Mouse (Mus musculus) ES-E14 (cell line): ENCODE results near the gene Isy1. TPM values are rescaled to one million over a fixed set of nuclear protein-coding genes. Genes with fewer than 3 reads are reported as not detected.

Experiments
- DNase-seq: peaks from one replicate; pipeline ENCODE4 v3.0.0-alpha.2; 2013; ENCODE audit warnings: low read depth, low spot score
- H3K27ac ChIP-seq: 2 replicates; pipeline ENCODE4 v1.5.1; 2012; ENCODE audit warnings: low read depth, mild to moderate bottlenecking, low read length, moderate library complexity, mixed read lengths; ENCODE audit not compliant: poor library complexity, insufficient read depth, severe bottlenecking
- H3K36me3 ChIP-seq: 2 replicates; pipeline ENCODE4 v1.6.1; 2012; ENCODE audit warnings: mild to moderate bottlenecking, low read length, moderate library complexity, mixed read lengths; ENCODE audit not compliant: control insufficient read depth, poor library complexity, insufficient read depth, severe bottlenecking
- H3K4me1 ChIP-seq, 2 experiments: fragments of 150-350 bp in 1 of 2; sonication (generic) in 1 of 2; 2 replicates each; pipeline ENCODE4 v1.6.1; 2012; ENCODE audit warnings: low read length in 2 of 2, mild to moderate bottlenecking in 1 of 2, mixed read lengths in 1 of 2; ENCODE audit not compliant: control insufficient read depth in 2 of 2, insufficient read depth in 2 of 2, poor library complexity in 1 of 2
- H3K4me3 ChIP-seq, 2 experiments: fragments of 150-350 bp in 1 of 2; sonication (generic) in 1 of 2; 2 replicates each; pipeline ENCODE4 v1.5.1; 2012; ENCODE audit warnings: low read length in 2 of 2, low read depth in 1 of 2, mild to moderate bottlenecking in 1 of 2, mixed read lengths in 1 of 2; ENCODE audit not compliant: insufficient read depth in 1 of 2, poor library complexity in 1 of 2, severe bottlenecking in 1 of 2
- H3K9ac ChIP-seq: 2 replicates; pipeline ENCODE4 v1.6.1; 2012; ENCODE audit warnings: low read depth, mild to moderate bottlenecking, low read length, mixed read lengths; ENCODE audit not compliant: poor library complexity, insufficient read depth, severe bottlenecking
- H3K9me3 ChIP-seq: fragments of 150-350 bp; sonication (generic); 2 replicates; pipeline ENCODE4 v1.6.1; 2012; ENCODE audit warnings: low read depth, mild to moderate bottlenecking, low read length; ENCODE audit not compliant: control insufficient read depth, insufficient read depth
- CHD2 ChIP-seq: IDR thresholded peaks from 2 replicates; pipeline ENCODE4 v1.6.1; 2014; ENCODE audit warnings: mild to moderate bottlenecking, low read depth, low read length, inconsistent platforms
- HCFC1 ChIP-seq: IDR thresholded peaks from 2 replicates; pipeline ENCODE4 v1.6.1; 2012; ENCODE audit warnings: low read length, inconsistent platforms, borderline replicate concordance; ENCODE audit not compliant: insufficient read depth
- MAFK ChIP-seq: IDR thresholded peaks from 2 replicates; pipeline ENCODE4 v1.6.1; 2014; ENCODE audit warnings: mild to moderate bottlenecking, low read depth, low read length, inconsistent platforms; ENCODE audit not compliant: insufficient read depth
- ZC3H11A ChIP-seq: IDR thresholded peaks from 2 replicates; pipeline ENCODE4 v1.6.1; 2012; ENCODE audit warnings: low read depth, mild to moderate bottlenecking, inconsistent platforms, low read length, borderline replicate concordance
- ZNF384 ChIP-seq: IDR thresholded peaks from 2 replicates; pipeline ENCODE4 v1.6.1; 2012; ENCODE audit warnings: low read depth, low read length, inconsistent platforms
- in situ Hi-C, 2 experiments: fragments of 600-800 bp; cut with MboI; formaldehyde crosslinking; loops; one replicate each; pipeline ENCODE4 v1.15.1; 2025; ENCODE audit warnings: low sequenced_read_pairs in 2 of 2, inconsistent platforms in 1 of 2; ENCODE audit not compliant: unreplicated experiment in 2 of 2
- total RNA-seq: library from RNA; depleted of rRNA; stranded (reverse); fragments of 300-350 nt; gene quantifications from 2 replicates; pipeline ENCODE4 v1.2.3, GENCODE M21; 2012

The Isy1 gene
- total RNA-seq, 1 experiment: 48.8 TPM

DNA sequence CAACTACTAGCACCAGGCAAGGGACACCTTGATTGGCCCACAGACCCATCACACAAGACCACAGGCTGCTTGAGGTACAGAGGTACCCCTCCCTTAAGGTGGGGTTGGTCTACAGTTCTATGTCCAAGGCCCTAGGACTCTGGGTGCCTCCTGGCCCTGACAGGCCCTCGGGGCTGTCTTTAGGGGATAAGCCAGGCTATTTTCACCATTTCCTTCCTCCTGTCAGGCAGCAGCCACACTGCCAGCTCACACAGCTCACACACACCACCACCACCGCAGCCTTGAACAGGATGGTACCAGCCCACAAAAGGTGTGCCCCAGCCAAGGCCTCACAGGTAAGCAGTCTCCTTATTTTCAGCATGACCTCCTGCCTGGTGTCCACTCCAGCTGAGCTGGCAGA is 60.8 kb downstream of the Isy1 start, which contains the start of gene Gp9:
TSS of gene Gp9 (plus strand) at position 231 of the 400 bp plus-strand sequence.
- in situ Hi-C loops: no loop called here

DNA sequence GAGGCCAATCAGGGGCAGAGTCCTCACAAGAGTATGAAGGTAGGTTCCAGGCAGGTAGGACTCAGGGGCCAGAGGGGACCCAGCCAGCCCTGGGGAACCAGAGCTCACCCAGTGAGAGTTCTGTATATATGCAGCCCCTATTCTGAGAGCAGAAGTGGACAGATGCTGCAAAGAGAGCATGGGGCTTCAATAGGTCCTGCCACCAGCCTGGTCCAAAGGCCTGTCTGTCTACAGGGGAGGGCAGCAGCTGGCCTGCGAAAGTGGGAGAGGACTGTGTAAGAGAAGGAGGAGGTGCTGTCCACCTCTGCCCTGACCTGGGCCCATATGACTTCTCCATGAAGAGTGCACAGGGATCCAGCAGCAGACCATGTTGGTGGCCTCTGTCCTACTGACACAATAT is 61.9 kb downstream of the Isy1 start:
- no peak for DNase-seq
- Histone ChIP-seq H3K4me1 (no peaks in the 10 kb centered on the region), H3K27ac (no peak overlapping the region), H3K9me3 (no peaks in the 10 kb centered on the region), H3K9ac (no peak overlapping the region), H3K4me3 (no peak overlapping the region), H3K36me3 (no peaks in the 10 kb centered on the region)
- in situ Hi-C loops: no loop called here
- TF ChIP-seq CHD2 (no peak), MAFK (no peak), ZC3H11A (no peak), ZNF384 (no peak), HCFC1 (no peak)

More for the DNA sequence above, 60.8 kb downstream of the Isy1 start, which contains the start of gene Gp9:
- DNase-seq: no peak
- no peaks in the 10 kb centered on the region for H3K4me1 ChIP-seq
- H3K4me3 ChIP-seq: no peak within 1 kb of the TSS
- no peaks in the 10 kb centered on the region for H3K36me3 ChIP-seq
- H3K27ac ChIP-seq: no peak within 1 kb of the TSS; the same call in 1 of the 2 replicates
- H3K9ac ChIP-seq: no peak within 1 kb of the TSS
- no peak for TF ChIP-seq ZC3H11A
- TF ChIP-seq ZNF384: no peak
- TF ChIP-seq CHD2: no peak
- no peak for TF ChIP-seq MAFK
- no peak for TF ChIP-seq HCFC1
- no peaks in the 10 kb centered on the region for H3K9me3 ChIP-seq

DNA sequence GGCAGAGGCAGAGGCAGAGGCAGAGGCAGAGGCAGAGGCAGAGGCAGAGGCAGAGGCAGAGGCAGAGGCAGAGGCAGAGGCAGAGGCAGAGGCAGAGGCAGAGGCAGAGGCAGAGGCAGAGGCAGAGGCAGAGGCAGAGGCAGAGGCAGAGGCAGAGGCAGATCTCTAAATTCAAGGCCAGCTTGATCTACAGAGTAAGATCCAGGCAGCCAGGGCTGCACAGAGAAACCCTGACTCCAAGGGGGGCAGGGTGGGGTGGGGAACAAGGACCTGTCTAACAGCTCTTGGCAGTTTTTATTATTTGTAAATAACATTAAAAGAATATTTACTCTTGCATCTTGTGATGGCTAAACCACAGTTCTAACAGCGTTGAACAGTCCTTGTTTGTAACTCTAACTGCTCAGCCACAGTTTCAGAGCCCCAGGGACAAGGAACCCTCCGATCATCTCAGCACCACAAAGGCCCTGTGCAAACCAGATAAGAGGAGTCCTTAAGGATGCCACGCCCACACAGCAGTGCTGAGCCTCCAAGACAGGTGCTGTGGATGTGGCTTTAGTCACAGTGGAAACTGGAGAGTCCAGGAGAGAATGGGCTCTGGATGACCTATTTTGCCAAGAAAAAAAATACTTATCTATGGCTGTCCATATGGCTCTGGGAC is 62.9 kb downstream of the Isy1 start:
- Histone ChIP-seq H3K9ac (no peak overlapping the region), H3K9me3 (no peaks in the 10 kb centered on the region), H3K36me3 (no peaks in the 10 kb centered on the region), H3K4me1 (no peaks in the 10 kb centered on the region), H3K4me3 (no peak overlapping the region), H3K27ac (no peak overlapping the region)
- DNase-seq: no peak
- TF ChIP-seq HCFC1 (no peak), CHD2 (no peak), ZNF384 (no peak), MAFK (no peak), ZC3H11A (no peak)
- in situ Hi-C loops: no loop called here

GRCm38 (mm10) chr6:87774909-87775308 is 63.7 kb downstream of the Isy1 start:
- Histone ChIP-seq H3K36me3 (no peaks in the 10 kb centered on the region), H3K4me1 (no peaks in the 10 kb centered on the region), H3K9ac (no peak overlapping the region), H3K9me3 (no peaks in the 10 kb centered on the region), H3K4me3 (no peak overlapping the region), H3K27ac (no peak overlapping the region)
- TF ChIP-seq MAFK (no peak), HCFC1 (no peak), ZC3H11A (no peak), ZNF384 (no peak), CHD2 (no peak)
- no peak for DNase-seq
- in situ Hi-C loops: no loop called here

- DNase-seq: no peak
- Histone ChIP-seq H3K9ac (no peak overlapping the region), H3K27ac (no peak overlapping the region), H3K4me1 (no peaks in the 10 kb centered on the region), H3K4me3 (no peak overlapping the region), H3K9me3 (no peaks in the 10 kb centered on the region), H3K36me3 (no peaks in the 10 kb centered on the region)
- in situ Hi-C loops: no loop called here
- TF ChIP-seq ZNF384 (no peak), ZC3H11A (no peak), HCFC1 (no peak), MAFK (no peak), CHD2 (no peak)
These were observed 64.1 kb downstream of the Isy1 start for GRCm38 (mm10) chr6:87774466-87774865.
